Mouse (Mus musculus) embryonic facial prominence, embryonic 10.5 days (tissue): ENCODE measurements around the gene Mnat1. TPM values are rescaled to one million over a fixed set of nuclear protein-coding genes. Genes with fewer than 3 reads are reported as not detected.

Experiments
- DNase-seq: peaks from one replicate; pipeline ENCODE4 v3.0.0-alpha.2; 2017; ENCODE audit warnings: low spot score
- H3K27ac ChIP-seq: fragments of 300-500 bp; sonication (generic); replicated peaks from 2 replicates; pipeline ENCODE4 v1.5.1; 2016; ENCODE audit warnings: mild to moderate bottlenecking
- H3K27me3 ChIP-seq: fragments of 300-500 bp; sonication (generic); replicated peaks from 2 replicates; pipeline ENCODE4 v1.6.1; 2016; ENCODE audit warnings: low read depth, mild to moderate bottlenecking; ENCODE audit not compliant: poor library complexity, severe bottlenecking
- H3K36me3 ChIP-seq: fragments of 300-500 bp; sonication (generic); replicated peaks from 2 replicates; pipeline ENCODE4 v1.6.1; 2016; ENCODE audit warnings: mild to moderate bottlenecking, moderate library complexity
- H3K4me1 ChIP-seq: fragments of 300-500 bp; sonication (generic); 2 replicates; pipeline ENCODE4 v1.6.1; 2016
- H3K4me3 ChIP-seq: fragments of 300-500 bp; sonication (generic); 2 replicates; pipeline ENCODE4 v1.5.1; 2016; ENCODE audit warnings: mild to moderate bottlenecking, moderate library complexity
- H3K9me3 ChIP-seq: fragments of 300-500 bp; sonication (generic); 2 replicates; pipeline ENCODE4 v1.6.1; 2016; ENCODE audit warnings: mild to moderate bottlenecking
- WGBS: fragments of 180-500 bp; shearing (Covaris S2); methylation state at CpG from one replicate; pipeline ENCODE4 v1.1.7; 2016; 5-methylcytosine and 5-hydroxymethylcytosine counted together
- polyA plus RNA-seq: library from polyadenylated mRNA; unstranded; fragments of >200 nt; fragmentation: Nextera tagmentation; extraction: Ambion mirVana; gene quantifications from 2 replicates; pipeline ENCODE4 v1.2.1, GENCODE M21; 2016

Gene Mnat1
- polyA plus RNA-seq, 1 experiment from 2014 or later = 40.8 TPM

DNA sequence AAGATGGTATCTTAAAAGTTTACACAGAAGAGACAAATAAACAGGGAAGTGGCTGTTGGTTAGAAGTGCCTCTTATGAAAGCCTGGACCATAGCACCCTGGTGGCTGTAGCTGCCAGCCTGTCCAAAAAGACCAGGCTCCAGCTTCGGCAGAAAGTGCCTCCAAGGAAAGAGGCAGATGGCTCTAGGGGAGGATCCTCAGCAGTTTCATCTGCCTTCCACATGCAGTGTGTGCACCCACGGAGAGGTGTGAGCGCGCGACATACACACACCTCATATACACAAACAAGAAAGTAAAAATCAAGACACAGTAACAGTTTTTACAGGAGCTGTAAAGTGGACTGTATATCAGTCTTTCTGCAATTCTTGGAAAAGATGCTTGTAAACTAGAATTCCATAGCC, 175.1 kb downstream of the Mnat1 start:
- Histone ChIP-seq H3K36me3 (peaks cover 41% of the 10 kb centered on the region), H3K4me3 (no peak overlapping the region), H3K27ac (no peak overlapping the region), H3K9me3 (no peaks in the 10 kb centered on the region), H3K4me1 (no peaks in the 10 kb centered on the region), H3K27me3 (no peaks in the 10 kb centered on the region)
- DNase-seq = no peak
- 93% methylated on average over 5 of the region's 5 CpGs for WGBS

DNA sequence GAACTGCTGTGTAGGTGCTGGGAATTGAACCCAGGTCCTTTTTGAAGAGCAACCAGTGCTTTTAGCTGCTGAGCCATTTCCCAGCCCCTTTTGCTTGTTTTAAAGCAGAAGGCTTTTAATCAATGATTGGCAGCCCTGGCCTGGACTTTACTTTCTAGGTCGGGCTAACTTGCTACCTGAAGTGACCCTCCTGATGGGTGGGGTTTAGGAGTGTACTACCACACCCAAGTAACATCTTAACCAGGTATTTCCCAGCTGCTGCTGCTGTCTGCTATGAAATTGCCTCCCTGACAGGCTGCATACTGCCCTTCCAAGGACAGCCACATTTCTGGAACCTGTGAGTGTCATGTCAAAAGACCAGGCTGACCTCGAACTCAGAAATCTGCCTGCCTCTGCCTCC, 177.0 kb downstream of the Mnat1 start:
- DNase-seq = no peak
- H3K27ac ChIP-seq = no peak overlapping the region
- H3K36me3 ChIP-seq = peaks cover 28% of the 10 kb centered on the region
- H3K4me1 ChIP-seq = no peaks in the 10 kb centered on the region
- no peaks in the 10 kb centered on the region for H3K27me3 ChIP-seq
- H3K4me3 ChIP-seq = no peak overlapping the region
- H3K9me3 ChIP-seq = no peaks in the 10 kb centered on the region
- 91% methylated on average over 2 of the region's 2 CpGs for WGBS

DNA sequence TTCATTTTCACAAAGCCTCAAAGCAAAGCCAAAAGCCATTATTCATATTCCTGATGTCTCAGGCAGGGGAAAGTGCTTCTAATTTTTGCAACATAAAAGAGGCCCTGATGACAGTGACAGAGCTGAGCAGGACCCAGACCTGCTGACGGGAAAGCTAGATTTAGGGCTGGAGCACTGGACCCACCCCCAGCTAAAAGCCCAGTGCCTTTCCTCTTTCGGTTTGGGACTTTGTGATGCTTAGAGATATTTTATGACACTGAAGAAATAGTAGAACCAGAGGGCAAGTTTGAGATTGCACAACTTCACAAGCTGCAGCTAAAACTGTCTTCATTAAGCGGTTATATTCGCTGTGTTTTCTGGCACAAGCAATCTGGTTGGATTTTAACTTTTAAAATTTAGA, 181.1 kb downstream of the Mnat1 start:
- H3K27ac ChIP-seq = no peak overlapping the region
- 90% methylated on average over 4 of the region's 4 CpGs for WGBS
- H3K9me3 ChIP-seq = no peaks in the 10 kb centered on the region
- H3K4me3 ChIP-seq = no peak overlapping the region
- no peaks in the 10 kb centered on the region for H3K27me3 ChIP-seq
- no peak for DNase-seq
- peaks cover 3% of the 10 kb centered on the region; the same call in 1 of the 2 replicates for H3K4me1 ChIP-seq
- H3K36me3 ChIP-seq = peaks cover 16% of the 10 kb centered on the region

DNA sequence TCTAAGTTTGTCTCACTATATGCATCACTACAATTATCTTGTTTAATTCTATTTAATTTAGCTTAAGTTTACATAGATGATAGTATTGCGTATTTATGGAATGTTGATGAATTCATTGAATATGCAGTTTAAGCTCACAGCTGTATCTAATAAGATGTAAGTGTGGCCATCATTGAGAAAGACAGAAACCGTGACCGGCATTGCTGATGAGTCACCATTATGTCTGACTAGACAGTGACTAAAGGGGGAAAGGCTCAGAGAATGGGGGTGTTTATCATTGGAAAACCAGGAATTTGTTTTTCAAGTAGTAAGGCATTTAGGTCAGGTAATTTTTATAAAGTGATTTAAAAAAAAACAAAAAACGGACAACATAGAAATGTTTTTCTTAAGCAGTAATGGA, 184.2 kb downstream of the Mnat1 start:
- Histone ChIP-seq H3K36me3 (peaks cover 8% of the 10 kb centered on the region), H3K4me1 (peaks cover 3% of the 10 kb centered on the region; the same call in 1 of the 2 replicates), H3K9me3 (no peaks in the 10 kb centered on the region), H3K4me3 (no peak overlapping the region), H3K27ac (no peak overlapping the region), H3K27me3 (no peaks in the 10 kb centered on the region)
- DNase-seq = no peak
- WGBS = 90% methylated on average over 4 of the region's 4 CpGs

DNA sequence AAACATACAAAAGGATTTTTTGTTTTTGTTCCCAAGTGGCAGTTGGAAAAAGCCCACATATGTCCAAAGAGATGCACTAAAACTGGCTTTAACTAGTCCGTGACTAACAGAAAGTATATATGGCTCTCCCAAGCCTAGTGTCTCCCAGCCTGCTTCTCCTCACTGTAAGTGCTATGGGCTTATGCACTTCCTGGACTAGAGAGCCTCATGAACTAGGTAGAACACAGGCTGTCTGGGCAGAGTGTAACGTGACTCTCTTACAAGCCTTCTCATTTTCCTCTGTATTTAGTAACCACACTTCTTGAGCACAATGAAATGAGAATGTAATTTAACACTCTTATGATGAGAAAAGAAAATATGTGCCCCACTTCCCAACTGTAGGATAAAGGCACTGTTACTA, 185.2 kb downstream of the Mnat1 start:
- 83% methylated on average over 2 of the region's 2 CpGs for WGBS
- no peak overlapping the region for H3K4me3 ChIP-seq

DNA sequence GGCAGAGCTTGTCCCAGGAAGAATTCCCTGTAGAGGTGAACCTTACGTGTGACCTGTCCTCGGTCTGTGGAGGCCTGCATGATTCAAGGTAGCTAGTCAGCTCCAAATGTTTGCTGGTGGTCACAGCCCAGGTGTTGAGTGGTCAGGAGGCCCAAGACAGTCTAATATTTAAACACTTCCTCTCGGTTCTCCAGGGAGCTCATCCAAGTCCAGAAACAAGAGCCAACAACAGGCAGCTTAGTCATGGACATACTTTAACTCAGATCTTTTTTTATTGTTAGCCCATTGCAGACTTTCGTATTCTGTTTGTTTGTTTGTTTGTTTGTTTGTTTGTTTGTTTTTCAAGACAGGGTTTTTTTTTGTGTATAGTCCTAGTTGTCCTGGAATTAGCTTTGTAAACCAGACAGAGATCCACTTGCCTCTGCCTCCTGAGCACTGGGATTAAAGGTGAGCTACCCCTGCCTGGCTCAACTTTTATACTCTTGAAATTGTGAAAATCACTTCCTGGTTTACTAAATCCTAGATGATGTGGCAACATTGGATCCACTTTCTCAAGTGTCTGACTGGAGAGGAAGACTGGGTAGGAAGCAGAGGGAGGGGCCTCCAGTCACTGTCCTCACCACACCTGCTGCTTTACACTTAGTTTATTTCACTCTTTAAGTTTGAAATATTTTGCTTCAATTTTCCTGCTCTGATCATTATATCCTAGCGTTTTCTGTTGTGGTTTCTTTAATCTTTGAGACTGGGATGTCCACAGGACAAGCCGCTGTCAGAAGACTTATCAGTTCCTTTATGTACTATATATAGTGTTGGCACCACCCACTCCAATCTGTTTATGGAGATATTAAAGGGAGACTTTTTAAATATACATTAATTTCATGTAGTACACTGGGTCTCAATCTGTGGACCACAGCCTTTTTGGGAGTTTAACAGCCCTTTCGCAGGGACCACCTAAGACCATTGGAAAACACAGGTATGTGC, 194.5 kb downstream of the Mnat1 start:
- no peaks in the 10 kb centered on the region for H3K27me3 ChIP-seq
- H3K9me3 ChIP-seq = no peaks in the 10 kb centered on the region
- H3K4me1 ChIP-seq = peaks cover 14% of the 10 kb centered on the region
- 92% methylated on average over 7 of the region's 7 CpGs for WGBS
- no peak overlapping the region for H3K4me3 ChIP-seq
- H3K36me3 ChIP-seq = peaks cover 14% of the 10 kb centered on the region
- H3K27ac ChIP-seq = no peak overlapping the region
- peak; percentile 1 for DNase-seq

More for the DNA sequence above, 185.2 kb downstream of the Mnat1 start:
- Histone ChIP-seq H3K9me3 (no peaks in the 10 kb centered on the region), H3K27ac (no peak overlapping the region), H3K27me3 (no peaks in the 10 kb centered on the region), H3K36me3 (peaks cover 8% of the 10 kb centered on the region), H3K4me1 (peaks cover 3% of the 10 kb centered on the region; the same call in 1 of the 2 replicates)
- DNase-seq = no peak

Other genes starting within 250 kb of the Mnat1 start
- 6.5 and 8.7 TPM in 2 replicates for gene Six6, start 183.8 kb upstream of the Mnat1 start, polyA plus RNA-seq
- 5.2 and 6.4 TPM in 2 replicates for gene 4930447C04Rik, start 182.9 kb upstream of the Mnat1 start, polyA plus RNA-seq
- 38.4 and 45.4 TPM in 2 replicates for gene Six1, start 69.8 kb upstream of the Mnat1 start, polyA plus RNA-seq
- gene Six4, start 10.3 kb upstream of the Mnat1 start, polyA plus RNA-seq = 16.1 and 16.4 TPM in 2 replicates
- 19.8 and 21.0 TPM in 2 replicates for gene Trmt5, start 163.0 kb downstream of the Mnat1 start, polyA plus RNA-seq
- gene Slc38a6, start 163.1 kb downstream of the Mnat1 start, polyA plus RNA-seq = 8.9 and 10.0 TPM in 2 replicates